Mouse (Mus musculus) kidney, postnatal 14 days (tissue): ENCODE measurements at regions not wholly inside any gene's neighbourhood (a gene's known extent, or its start where the extent isn't known, plus 50 kb on each side); places are given as distances from the start of the nearest gene placed in this dataset.
"Not testable (repeated sequence)": the region's sequence is repeated elsewhere in the genome, so short reads cannot be mapped to it uniquely, and the experiment has no call there.

Source experiments
- DNase-seq: peaks from one replicate; pipeline ENCODE4 v3.0.0; 2022; ENCODE audit warnings: mixed read lengths

- DNase-seq = no peak
Measured at GRCm38 (mm10) chr6:6387571-6387970, 170.6 kb upstream of the Slc25a13 start.

GRCm38 (mm10) chr6:6384971-6385370, 168.0 kb upstream of the Slc25a13 start:
- no peak for DNase-seq

GRCm38 (mm10) chr6:6384441-6384840, 167.5 kb upstream of the Slc25a13 start:
- DNase-seq = no peak

- DNase-seq = no peak
Measured at GRCm38 (mm10) chr6:6372421-6372820, 155.4 kb upstream of the Slc25a13 start.

GRCm38 (mm10) chr6:6371444-6372093, 154.6 kb upstream of the Slc25a13 start:
- no peak for DNase-seq

- DNase-seq = no peak
Measured at GRCm38 (mm10) chr6:6364037-6364436, 147.1 kb upstream of the Slc25a13 start.

- DNase-seq = no peak
Measured at GRCm38 (mm10) chr6:6362678-6363354, 145.8 kb upstream of the Slc25a13 start.

- DNase-seq = not testable (repeated sequence)
Measured at GRCm38 (mm10) chr6:6361181-6361580, 144.2 kb upstream of the Slc25a13 start.

- no peak for DNase-seq
Measured at GRCm38 (mm10) chr6:6357477-6357876, 140.5 kb upstream of the Slc25a13 start.

GRCm38 (mm10) chr6:6356967-6357366, 140.0 kb upstream of the Slc25a13 start:
- no peak for DNase-seq

- no peak for DNase-seq
Measured at GRCm38 (mm10) chr6:6335251-6335650, 118.3 kb upstream of the Slc25a13 start.

- DNase-seq = no peak
Measured at GRCm38 (mm10) chr6:6330271-6330670, 113.3 kb upstream of the Slc25a13 start.

GRCm38 (mm10) chr6:6325516-6325915, 108.5 kb upstream of the Slc25a13 start:
- DNase-seq = no peak

GRCm38 (mm10) chr6:6316725-6317124, 99.8 kb upstream of the Slc25a13 start:
- no peak for DNase-seq

- no peak for DNase-seq
Measured at GRCm38 (mm10) chr6:6313171-6313570, 96.2 kb upstream of the Slc25a13 start.

- no peak for DNase-seq
Measured at GRCm38 (mm10) chr6:6310213-6310612, 93.2 kb upstream of the Slc25a13 start.

- DNase-seq = no peak
Measured at GRCm38 (mm10) chr6:6307618-6308017, 90.6 kb upstream of the Slc25a13 start.

- DNase-seq = peak; percentile 5
Measured at GRCm38 (mm10) chr6:6303767-6304166, 86.8 kb upstream of the Slc25a13 start.

- DNase-seq = peak; percentile 6
Measured at GRCm38 (mm10) chr6:6301001-6301510, 84.1 kb upstream of the Slc25a13 start.

- DNase-seq = no peak
Measured at GRCm38 (mm10) chr6:6298867-6299852, 82.2 kb upstream of the Slc25a13 start.

- not testable (repeated sequence) for DNase-seq
Measured at GRCm38 (mm10) chr6:6295551-6295950, 78.6 kb upstream of the Slc25a13 start.

- DNase-seq = no peak
Measured at GRCm38 (mm10) chr6:6291781-6292180, 74.8 kb upstream of the Slc25a13 start.

GRCm38 (mm10) chr6:6290427-6290826, 73.5 kb upstream of the Slc25a13 start:
- DNase-seq = no peak
